17 mouse cellular contexts compared by ENCODE assay signal in the genomic region with DNA sequence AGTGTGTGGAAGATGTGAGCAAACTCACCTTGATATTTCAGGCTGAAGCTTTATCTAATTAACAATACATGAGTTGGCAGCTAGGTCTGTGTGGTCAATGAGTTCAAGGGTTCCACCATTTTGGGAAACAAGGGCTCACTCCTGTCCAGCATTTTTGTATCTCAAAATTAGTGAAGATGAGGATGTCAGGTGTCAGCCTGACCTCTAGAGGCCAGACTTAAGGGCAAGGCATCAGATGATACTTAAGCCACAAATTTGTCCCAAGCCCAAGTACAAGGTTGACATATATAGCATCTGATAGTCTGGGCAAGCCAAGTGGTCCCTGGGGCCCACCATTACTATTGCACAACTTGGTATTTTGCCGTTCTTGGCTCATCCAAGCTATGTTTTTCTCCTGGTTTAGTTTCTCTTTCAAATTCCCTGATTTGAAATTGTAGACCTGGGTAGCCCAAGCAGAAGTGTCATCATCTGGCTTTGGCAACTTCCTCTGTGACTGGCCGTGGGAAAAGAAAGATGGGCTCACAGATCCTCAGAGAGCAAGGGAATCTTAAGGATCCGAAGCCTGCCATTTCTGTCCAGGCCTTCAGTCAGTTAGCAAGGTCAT. TPM values are rescaled to one million over a fixed set of nuclear protein-coding genes. Genes with fewer than 3 reads are reported as not detected.
A peak's percentile ranks its signal among the peaks of the same experiment; 100 is the strongest.
DNase-seq lines count a peak whose midpoint lies in the region; ATAC-seq and TF ChIP-seq lines count a peak whose summit lies in the region.
"Had no signal": no experiment of that assay in that cellular context is flagged by ENCODE, and none has a peak within 500 bp of the region (broad histone marks: within the 10 kb centered on the region; RNA-seq: fewer than 3 reads in every experiment).

No protein-coding gene starts in this region.

- intact Hi-C loops in gastrocnemius, adult 2 months (cut with DNase I): loop anchor here (10.0 kb wide), 1 partner anchor 155 kb away; no protein-coding TSS in a partner anchor
- intact Hi-C loops in gastrocnemius, postnatal 14 days (cut with DNase I; ENCODE audit: low total_unique reads): loop anchor here (10.0 kb wide), 1 partner anchor 95 kb away; no protein-coding TSS in a partner anchor

- TF ChIP-seq EP300 in liver, embryonic 14.5 days (IDR thresholded peaks at IDR 0.05; ENCODE audit: low read depth): no peak

- DNase-seq in gastrocnemius, adult 2 months: no peak
- no peak for DNase-seq in gastrocnemius, postnatal 14 days
- no peak for DNase-seq in liver, embryonic 14.5 days (ENCODE audit: low read depth in 3 of 3, low spot score in 3 of 3)
- DNase-seq in liver: no peak
- peak; percentile 48 for DNase-seq in adipocyte (ENCODE audit: low spot score)
- DNase-seq in Muller cell, postnatal 12 days (ENCODE audit: inconsistent ontology term): no peak
- DNase-seq in urinary bladder, postnatal 14 days (ENCODE audit: low spot score): no peak
- DNase-seq: cerebellum, adult 11-12 months; kidney, adult 18-20 months; liver, embryonic 13.5 days; right cerebral cortex, postnatal 14 days; thymus, postnatal 14 days had no signal

- no peaks in the 10 kb centered on the region for H3K36me3 ChIP-seq in liver, embryonic 14.5 days (replicated peaks; ENCODE audit: control insufficient read depth, insufficient read depth, low read depth)
- H3K36me3 ChIP-seq: embryonic facial prominence, embryonic 15.5 days; hindbrain, embryonic 13.5 days; liver, embryonic 13.5 days had no signal

- no peaks in the 10 kb centered on the region for H3K9me3 ChIP-seq in liver, embryonic 14.5 days (ENCODE audit: control insufficient read depth, low read length)
- H3K9me3 ChIP-seq: embryonic facial prominence, embryonic 15.5 days; hindbrain, embryonic 13.5 days; liver, embryonic 13.5 days; megakaryocyte, embryonic 14.5 days had no signal

- no peak overlapping the region for H3K9ac ChIP-seq in liver, embryonic 14.5 days (replicated peaks)
- H3K9ac ChIP-seq: embryonic facial prominence, embryonic 15.5 days; hindbrain, embryonic 13.5 days; liver, embryonic 13.5 days had no signal

- peaks cover 0 to 10% of the 10 kb centered on the region in 2 experiments; a peak in 2 of 4 replicates for H3K4me1 ChIP-seq in liver, embryonic 14.5 days (replicated peaks; ENCODE audit: control insufficient read depth in 2 of 2, insufficient read depth in 2 of 2, low read length in 1 of 2)
- H3K4me1 ChIP-seq: liver, embryonic 13.5 days had no signal

- ATAC-seq in liver, embryonic 14.5 days (ENCODE audit: insufficient read depth): no peak
- peak; percentile 43 for ATAC-seq in neutrophil, adult 5-6 weeks (ENCODE audit: extremely low read depth, insufficient number of reproducible peaks, low FRiP score, poor library complexity, severe bottlenecking)
- ATAC-seq: forebrain, embryonic 14.5 days had no signal

- H3K4me3 ChIP-seq in gastrocnemius, adult 2 months: no peak overlapping the region
- H3K4me3 ChIP-seq in liver, embryonic 14.5 days (ENCODE audit: insufficient read depth in 1 of 2, low read depth in 2 of 2, low read length in 2 of 2): no peak overlapping the region
- H3K4me3 ChIP-seq: embryonic facial prominence, embryonic 15.5 days; hindbrain, embryonic 13.5 days; liver, embryonic 13.5 days; megakaryocyte, embryonic 14.5 days had no signal

- TF ChIP-seq CTCF in gastrocnemius, adult 2 months (IDR thresholded peaks at IDR 0.05): peak; percentile 42
- peak; percentile 25 for TF ChIP-seq CTCF in liver, embryonic 14.5 days (IDR thresholded peaks at IDR 0.05; ENCODE audit: low read depth)

- 44% methylated on average over 3 of the region's 3 CpGs for WGBS in liver, embryonic 14.5 days (ENCODE audit: insufficient replicate concordance)

- no peak overlapping the region for H3K4me2 ChIP-seq in liver, embryonic 14.5 days (ENCODE audit: low read depth)
- H3K4me2 ChIP-seq: embryonic facial prominence, embryonic 15.5 days; hindbrain, embryonic 13.5 days; liver, embryonic 13.5 days had no signal

- no peaks in the 10 kb centered on the region for H3K27me3 ChIP-seq in liver, embryonic 14.5 days (ENCODE audit: control insufficient read depth, insufficient read depth, low read length)
- H3K27me3 ChIP-seq: embryonic facial prominence, embryonic 15.5 days; hindbrain, embryonic 13.5 days; liver, embryonic 13.5 days; megakaryocyte, embryonic 14.5 days had no signal

- H3K27ac ChIP-seq in gastrocnemius, adult 2 months: 0 out of 2 replicates have a peak overlapping the region, but pooled peaks have one; percentile 29
- no peak overlapping the region for H3K27ac ChIP-seq in liver, embryonic 14.5 days
- H3K27ac ChIP-seq: embryonic facial prominence, embryonic 15.5 days; hindbrain, embryonic 13.5 days; liver, embryonic 13.5 days had no signal

RNA-seq across cellular contexts. Expression of gene Nedd9, which starts 27.4 kb away (rescaled TPM):
- 10 to 100 TPM in 1 of 2 experiments, 1 to 10 TPM in 1; 4.2 to 11.2 TPM for total RNA-seq in gastrocnemius, adult 2 months (2021)
- total RNA-seq in gastrocnemius, postnatal 14 days (2021): 10 to 100 TPM in 1 of 2 experiments, 1 to 10 TPM in 1; 9.0 to 11.4 TPM
- 1.1 and 1.2 TPM in 2 replicates for polyA plus RNA-seq in liver, embryonic 14.5 days (2012; rRNA removed)
- 2.7 and 3.2 TPM in 2 replicates for polyA plus RNA-seq in liver, embryonic 14.5 days (2014; fragmentation: Nextera tagmentation; extraction: Ambion mirVana)
- total RNA-seq in neutrophil, adult 5-6 weeks (2017): 234 and 288 TPM in 2 replicates

Comparison
In these comparisons a context has a peak if more than half of its experiments do, and no peak if none do; other contexts are left out.
1. RNA of gene Nedd9, which starts 27.4 kb away (total RNA-seq): 234 to 288 TPM in neutrophil, adult 5-6 weeks; 9.0 to 11.4 TPM in gastrocnemius, postnatal 14 days and 4.2 to 11.2 TPM in gastrocnemius, adult 2 months; every median in the first group is over 10 times any median in the second.